Mouse (Mus musculus): ENCODE results near the gene Sap30l. TPM values are rescaled to one million over a fixed set of nuclear protein-coding genes. Genes with fewer than 3 reads are reported as not detected.

Gene Sap30l
- polyA plus RNA-seq, 1 experiment, result 19.8 TPM

DNA sequence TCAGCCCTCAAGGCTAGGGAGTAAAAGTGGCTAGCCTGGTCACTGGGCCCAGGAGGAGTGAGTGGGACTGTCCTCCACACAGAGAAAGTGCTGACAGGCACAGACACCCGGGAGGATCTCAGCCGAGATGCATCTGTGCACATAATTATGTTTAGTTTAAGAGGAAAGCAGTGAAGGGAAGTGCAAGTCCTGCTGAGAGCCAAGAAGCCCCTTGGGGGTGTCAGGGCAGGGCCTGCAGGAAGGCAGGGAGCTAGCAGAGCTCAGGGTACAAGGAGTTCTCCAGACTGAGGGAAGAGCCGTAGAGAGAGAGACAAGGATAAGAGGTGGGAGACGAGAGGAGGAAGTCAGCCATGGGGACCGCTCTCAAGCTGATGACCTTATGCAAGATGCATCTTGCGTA lies 25.6 kb upstream of the Sap30l start:
- H3K9ac ChIP-seq (ENCODE audit: low read depth, poor library complexity, severe bottlenecking), result no peak overlapping the region
- H3K36me3 ChIP-seq (ENCODE audit: control insufficient read depth, insufficient read depth, low read length, poor library complexity, severe bottlenecking), result no peaks in the 10 kb centered on the region
- TF ChIP-seq EP300 (IDR thresholded peaks at IDR 0.05; ENCODE audit: insufficient read depth, low read depth, low read length), result no peak
- no peak for TF ChIP-seq CTCF (IDR thresholded peaks at IDR 0.05; ENCODE audit: low read depth, low read length)
- no peak for TF ChIP-seq POLR2A (IDR thresholded peaks at IDR 0.05; ENCODE audit: insufficient read depth, low read length)
- H3K4me1 ChIP-seq (ENCODE audit: control insufficient read depth, insufficient read depth, low read length), result no peaks in the 10 kb centered on the region
- H3K27ac ChIP-seq (ENCODE audit: insufficient read depth, low read length), result no peak overlapping the region
- no peaks in the 10 kb centered on the region for H3K27me3 ChIP-seq (ENCODE audit: control insufficient read depth, insufficient read depth, low read length, poor library complexity, severe bottlenecking)
- H3K9me3 ChIP-seq (replicated peaks; ENCODE audit: control insufficient read depth, insufficient read depth, low read length, poor library complexity, severe bottlenecking), result no peaks in the 10 kb centered on the region
- H3K4me3 ChIP-seq (ENCODE audit: low read depth, low read length), result no peak overlapping the region

DNA sequence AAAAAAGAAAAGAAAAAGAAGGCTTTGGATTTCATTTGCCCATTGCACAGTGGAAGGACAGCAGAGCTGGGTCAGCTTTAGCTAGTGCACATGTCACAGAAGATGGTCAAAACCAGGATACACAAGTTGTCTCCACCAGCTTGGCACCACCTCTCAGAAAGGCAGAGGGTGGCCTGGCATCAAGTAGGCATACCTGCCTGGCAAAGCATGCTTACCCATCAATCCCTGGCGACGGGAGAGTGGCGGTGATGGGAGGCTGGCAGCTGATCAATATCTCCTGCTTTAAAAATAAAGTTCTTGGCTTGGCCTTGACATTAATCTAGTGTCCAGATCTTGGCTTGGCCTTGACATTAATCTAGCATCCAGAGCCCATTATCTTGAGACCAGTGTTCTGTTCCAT lies 24.9 kb upstream of the Sap30l start:
- H3K36me3 ChIP-seq (ENCODE audit: control insufficient read depth, insufficient read depth, low read length, poor library complexity, severe bottlenecking), result no peaks in the 10 kb centered on the region
- H3K27me3 ChIP-seq (ENCODE audit: control insufficient read depth, insufficient read depth, low read length, poor library complexity, severe bottlenecking), result no peaks in the 10 kb centered on the region
- no peak overlapping the region for H3K4me3 ChIP-seq (ENCODE audit: low read depth, low read length)
- no peak overlapping the region for H3K27ac ChIP-seq (ENCODE audit: insufficient read depth, low read length)
- no peaks in the 10 kb centered on the region for H3K9me3 ChIP-seq (replicated peaks; ENCODE audit: control insufficient read depth, insufficient read depth, low read length, poor library complexity, severe bottlenecking)
- no peak overlapping the region for H3K9ac ChIP-seq (ENCODE audit: low read depth, poor library complexity, severe bottlenecking)
- TF ChIP-seq CTCF (IDR thresholded peaks at IDR 0.05; ENCODE audit: low read depth, low read length) (no peak), EP300 (IDR thresholded peaks at IDR 0.05; ENCODE audit: insufficient read depth, low read depth, low read length) (no peak), POLR2A (IDR thresholded peaks at IDR 0.05; ENCODE audit: insufficient read depth, low read length) (no peak)
- H3K4me1 ChIP-seq (ENCODE audit: control insufficient read depth, insufficient read depth, low read length), result no peaks in the 10 kb centered on the region

DNA sequence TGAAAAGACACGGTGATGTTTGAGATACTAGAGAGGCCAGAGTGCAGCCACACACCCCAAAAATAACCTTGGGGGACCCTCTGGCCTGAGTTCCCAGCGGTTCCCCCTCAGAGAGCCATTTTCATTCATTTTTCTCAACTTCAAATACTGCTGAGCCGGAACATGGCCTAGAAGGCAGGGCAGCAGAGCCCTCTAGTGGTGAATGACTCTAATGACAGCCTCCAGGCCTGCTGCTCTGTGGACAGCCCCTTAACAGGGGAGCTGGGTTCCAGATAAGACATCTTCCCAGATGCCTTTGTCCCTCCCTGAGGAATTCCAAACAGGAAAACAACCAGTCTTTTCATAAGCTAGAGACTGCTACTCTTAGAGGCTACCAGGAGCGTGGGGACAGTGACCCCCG lies 23.1 kb upstream of the Sap30l start:
- Histone ChIP-seq H3K27ac (ENCODE audit: insufficient read depth, low read length) (no peak overlapping the region), H3K9ac (ENCODE audit: low read depth, poor library complexity, severe bottlenecking) (no peak overlapping the region), H3K27me3 (ENCODE audit: control insufficient read depth, insufficient read depth, low read length, poor library complexity, severe bottlenecking) (no peaks in the 10 kb centered on the region), H3K4me3 (ENCODE audit: low read depth, low read length) (no peak overlapping the region), H3K36me3 (ENCODE audit: control insufficient read depth, insufficient read depth, low read length, poor library complexity, severe bottlenecking) (no peaks in the 10 kb centered on the region), H3K9me3 (replicated peaks; ENCODE audit: control insufficient read depth, insufficient read depth, low read length, poor library complexity, severe bottlenecking) (no peaks in the 10 kb centered on the region), H3K4me1 (ENCODE audit: control insufficient read depth, insufficient read depth, low read length) (no peaks in the 10 kb centered on the region)
- TF ChIP-seq EP300 (IDR thresholded peaks at IDR 0.05; ENCODE audit: insufficient read depth, low read depth, low read length), result no peak
- TF ChIP-seq CTCF (IDR thresholded peaks at IDR 0.05; ENCODE audit: low read depth, low read length), result peak; percentile 92

DNA sequence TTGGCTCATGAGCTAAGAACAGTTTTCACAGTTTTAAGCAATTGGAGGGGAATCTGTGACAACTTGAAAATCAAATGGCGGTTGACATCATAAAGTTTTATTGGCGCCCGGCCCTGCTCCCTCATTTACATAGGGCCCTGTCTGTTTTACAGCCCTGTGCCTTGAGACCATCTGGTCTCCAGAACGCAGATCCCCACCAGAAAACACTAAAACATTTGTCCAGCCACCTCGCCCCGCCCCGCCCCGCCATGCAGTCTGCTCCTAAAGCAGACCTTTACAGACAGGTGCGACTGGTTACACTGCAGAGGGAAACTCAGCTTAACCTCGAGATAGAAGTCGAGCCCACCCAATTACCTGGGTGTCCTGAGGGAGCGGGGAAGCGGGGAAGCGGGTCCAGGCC lies 21.6 kb upstream of the Sap30l start:
- H3K4me3 ChIP-seq (ENCODE audit: low read depth, low read length), result peak overlapping the region; percentile 36
- H3K9me3 ChIP-seq (replicated peaks; ENCODE audit: control insufficient read depth, insufficient read depth, low read length, poor library complexity, severe bottlenecking), result no peaks in the 10 kb centered on the region
- H3K27me3 ChIP-seq (ENCODE audit: control insufficient read depth, insufficient read depth, low read length, poor library complexity, severe bottlenecking), result no peaks in the 10 kb centered on the region
- no peak for TF ChIP-seq POLR2A (IDR thresholded peaks at IDR 0.05; ENCODE audit: insufficient read depth, low read length)
- no peak for TF ChIP-seq CTCF (IDR thresholded peaks at IDR 0.05; ENCODE audit: low read depth, low read length)
- H3K36me3 ChIP-seq (ENCODE audit: control insufficient read depth, insufficient read depth, low read length, poor library complexity, severe bottlenecking), result no peaks in the 10 kb centered on the region
- H3K9ac ChIP-seq (ENCODE audit: low read depth, poor library complexity, severe bottlenecking), result 0 out of 2 replicates have a peak overlapping the region, but pooled peaks have one; percentile 1
- no peaks in the 10 kb centered on the region for H3K4me1 ChIP-seq (ENCODE audit: control insufficient read depth, insufficient read depth, low read length)
- H3K27ac ChIP-seq (ENCODE audit: insufficient read depth, low read length), result no peak overlapping the region

DNA sequence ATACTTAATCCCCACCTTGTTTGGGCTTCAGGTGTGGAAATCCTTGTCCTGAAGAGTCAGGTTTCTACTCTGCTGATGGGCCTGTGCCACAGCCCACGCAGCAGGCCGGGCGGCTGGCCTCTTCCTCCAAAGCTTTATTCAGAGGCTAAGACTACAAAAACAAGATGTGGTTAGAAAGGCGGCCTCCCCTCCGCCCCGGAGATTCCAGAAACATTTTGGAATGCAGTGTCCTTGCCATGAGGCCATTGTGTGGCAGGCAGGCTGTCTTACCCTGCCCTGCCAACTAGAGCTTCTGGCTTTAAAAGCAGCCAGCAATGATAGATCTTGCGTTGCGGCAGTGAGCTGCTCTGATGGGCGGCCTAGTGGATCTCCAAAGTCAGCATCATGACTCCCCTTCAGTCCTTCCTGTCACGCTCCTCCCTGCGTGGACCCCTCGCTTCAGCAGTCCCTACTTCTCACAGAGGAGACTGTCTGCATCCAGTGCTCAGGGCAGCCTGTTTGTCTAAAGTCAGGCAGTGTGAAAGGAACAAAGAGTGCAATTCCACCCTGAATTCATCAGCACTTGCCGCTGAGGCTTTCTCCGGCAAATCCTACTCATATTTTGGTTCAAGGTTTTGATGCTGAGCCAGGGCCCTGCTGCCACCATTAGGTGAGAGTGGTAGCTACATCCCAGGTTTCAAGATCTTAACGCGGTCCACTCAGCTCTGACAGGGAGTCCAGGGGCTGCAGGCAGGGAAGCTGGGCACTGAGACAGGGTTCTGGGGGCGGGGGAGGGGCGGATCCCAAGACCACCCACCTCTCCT lies 14.6 kb upstream of the Sap30l start:
- Histone ChIP-seq H3K4me1 (ENCODE audit: control insufficient read depth, insufficient read depth, low read length) (no peaks in the 10 kb centered on the region), H3K9ac (ENCODE audit: low read depth, poor library complexity, severe bottlenecking) (no peak overlapping the region), H3K9me3 (replicated peaks; ENCODE audit: control insufficient read depth, insufficient read depth, low read length, poor library complexity, severe bottlenecking) (no peaks in the 10 kb centered on the region), H3K27ac (ENCODE audit: insufficient read depth, low read length) (no peak overlapping the region), H3K36me3 (ENCODE audit: control insufficient read depth, insufficient read depth, low read length, poor library complexity, severe bottlenecking) (no peaks in the 10 kb centered on the region), H3K4me3 (ENCODE audit: low read depth, low read length) (peak overlapping the region; percentile 17; the same call in 1 of the 2 replicates), H3K27me3 (ENCODE audit: control insufficient read depth, insufficient read depth, low read length, poor library complexity, severe bottlenecking) (no peaks in the 10 kb centered on the region)
- TF ChIP-seq POLR2A (IDR thresholded peaks at IDR 0.05; ENCODE audit: insufficient read depth, low read length) (no peak), CTCF (IDR thresholded peaks at IDR 0.05; ENCODE audit: low read depth, low read length) (peak; percentile 27)

DNA sequence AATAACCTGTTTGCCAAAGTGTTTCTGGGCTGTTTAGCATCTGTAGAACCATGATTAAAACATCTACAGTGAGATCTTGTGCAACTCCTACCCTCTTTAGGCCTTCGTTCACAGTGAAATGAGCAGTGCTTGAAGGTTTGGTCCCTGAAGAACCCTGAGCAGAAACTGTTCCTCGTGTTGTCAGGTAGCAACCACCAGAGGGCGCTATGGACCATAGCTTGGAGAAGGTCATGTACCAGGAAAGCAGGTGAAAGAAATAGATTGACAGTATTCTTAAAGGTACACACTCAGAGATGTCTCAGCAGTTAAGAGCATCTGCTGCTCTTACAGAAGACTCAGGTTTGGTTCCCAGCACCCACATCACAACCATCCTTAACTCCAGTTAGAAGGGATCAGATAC lies 13.5 kb upstream of the Sap30l start:
- no peak for TF ChIP-seq POLR2A (IDR thresholded peaks at IDR 0.05; ENCODE audit: insufficient read depth, low read length)
- TF ChIP-seq CTCF (IDR thresholded peaks at IDR 0.05; ENCODE audit: low read depth, low read length), result peak; percentile 73
- no peak for TF ChIP-seq EP300 (IDR thresholded peaks at IDR 0.05; ENCODE audit: insufficient read depth, low read depth, low read length)
- H3K9ac ChIP-seq (ENCODE audit: low read depth, poor library complexity, severe bottlenecking), result no peak overlapping the region
- H3K4me1 ChIP-seq (ENCODE audit: control insufficient read depth, insufficient read depth, low read length), result no peaks in the 10 kb centered on the region
- no peak overlapping the region for H3K27ac ChIP-seq (ENCODE audit: insufficient read depth, low read length)
- no peaks in the 10 kb centered on the region for H3K36me3 ChIP-seq (ENCODE audit: control insufficient read depth, insufficient read depth, low read length, poor library complexity, severe bottlenecking)
- no peaks in the 10 kb centered on the region for H3K27me3 ChIP-seq (ENCODE audit: control insufficient read depth, insufficient read depth, low read length, poor library complexity, severe bottlenecking)
- H3K9me3 ChIP-seq (replicated peaks; ENCODE audit: control insufficient read depth, insufficient read depth, low read length, poor library complexity, severe bottlenecking), result no peaks in the 10 kb centered on the region
- H3K4me3 ChIP-seq (ENCODE audit: low read depth, low read length), result no peak overlapping the region
